Mouse (Mus musculus) adrenal gland, adult (tissue): ENCODE data around the gene Cbfa2t3.
A peak's percentile ranks its signal among the peaks of the same experiment; 100 is the strongest.
"Not testable (repeated sequence)": the region's sequence is repeated elsewhere in the genome, so short reads cannot be mapped to it uniquely, and the experiment has no call there.

Experiments
- DNase-seq, 2 experiments: peaks; one replicate each; pipeline ENCODE4 v3.0.0; 2022 to 2023; ENCODE audit warnings: low spot score in 1 of 2; ENCODE audit not compliant: inconsistent age in 2 of 2

The Cbfa2t3 gene

DNA sequence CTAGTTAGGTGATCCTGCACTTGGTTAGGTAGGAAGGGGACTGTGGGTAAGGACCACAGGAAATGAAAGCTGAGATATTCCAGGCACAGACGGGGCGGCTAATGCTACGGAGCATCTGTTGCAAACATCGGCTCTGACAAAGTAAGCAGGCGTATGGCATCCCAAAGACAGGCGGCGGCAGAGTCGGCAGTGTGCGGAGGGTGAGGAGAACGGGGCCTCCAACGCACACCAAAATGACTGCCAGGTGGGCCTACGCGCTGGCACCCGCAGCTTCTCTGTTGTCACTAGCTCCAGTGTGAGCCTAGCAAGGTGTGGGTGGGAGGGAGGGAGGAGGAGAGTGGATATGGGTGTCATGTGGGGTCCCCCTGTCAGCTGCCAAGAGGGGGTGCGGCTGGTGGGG, 57.5 kb downstream of the Cbfa2t3 start:
- DNase-seq: no peak

DNA sequence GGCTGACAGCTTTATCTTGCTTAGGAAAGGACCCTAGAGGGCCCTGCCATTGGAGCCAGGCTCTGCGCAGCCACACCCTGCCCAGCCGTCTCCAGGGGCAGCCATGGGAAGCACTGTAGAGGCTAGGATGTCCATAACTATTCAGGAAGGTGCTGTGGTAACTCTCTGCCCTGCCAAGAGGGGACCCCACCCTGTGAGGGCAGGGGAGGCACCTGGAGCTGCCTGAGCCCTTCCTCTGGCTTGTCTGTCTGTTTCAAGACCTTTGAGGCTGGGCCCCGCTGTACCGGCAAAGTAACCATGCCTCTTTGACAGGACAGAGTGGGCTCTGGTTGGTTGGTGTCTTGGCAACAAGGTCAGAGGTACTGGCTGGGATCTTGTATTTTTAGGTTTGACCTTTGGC, 58.1 kb downstream of the Cbfa2t3 start:
- no peak for DNase-seq

DNA sequence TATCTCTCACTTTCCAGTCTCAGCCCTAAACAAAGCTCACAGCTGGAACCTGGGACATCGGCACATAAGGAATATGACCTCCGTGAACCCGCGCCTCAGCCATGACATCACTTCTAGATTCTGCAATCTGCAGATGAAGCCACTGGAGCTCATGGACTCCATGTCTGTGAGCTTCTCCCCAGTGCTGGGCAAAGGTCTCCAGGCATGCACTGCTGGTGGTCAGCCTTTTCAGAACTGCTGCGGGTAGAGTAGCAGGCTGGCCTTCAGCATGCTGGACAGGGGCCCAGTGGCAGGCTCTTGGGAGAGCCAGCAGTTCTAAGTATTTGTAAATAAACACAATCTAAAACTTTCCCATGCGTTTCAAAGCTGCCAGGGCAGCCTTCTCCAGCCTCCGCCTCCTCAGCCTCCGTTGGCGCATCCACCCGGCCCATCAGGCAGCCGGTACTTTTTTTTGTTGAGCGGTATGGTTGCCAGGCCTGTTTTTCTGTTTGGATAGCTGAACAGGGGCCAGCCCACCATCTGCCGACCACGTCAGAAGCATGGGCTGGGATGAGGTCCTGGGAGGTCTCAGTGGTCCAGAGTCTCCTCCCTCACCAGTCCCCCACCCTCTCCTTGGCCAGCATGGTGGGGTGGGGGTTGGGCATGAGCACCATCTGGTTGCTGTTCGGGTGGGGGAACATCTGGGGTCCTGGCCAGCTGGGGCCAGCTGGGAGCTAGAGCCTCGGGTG, 59.2 kb downstream of the Cbfa2t3 start:
- DNase-seq: peak in 1 of 2 experiments; percentile 70

DNA sequence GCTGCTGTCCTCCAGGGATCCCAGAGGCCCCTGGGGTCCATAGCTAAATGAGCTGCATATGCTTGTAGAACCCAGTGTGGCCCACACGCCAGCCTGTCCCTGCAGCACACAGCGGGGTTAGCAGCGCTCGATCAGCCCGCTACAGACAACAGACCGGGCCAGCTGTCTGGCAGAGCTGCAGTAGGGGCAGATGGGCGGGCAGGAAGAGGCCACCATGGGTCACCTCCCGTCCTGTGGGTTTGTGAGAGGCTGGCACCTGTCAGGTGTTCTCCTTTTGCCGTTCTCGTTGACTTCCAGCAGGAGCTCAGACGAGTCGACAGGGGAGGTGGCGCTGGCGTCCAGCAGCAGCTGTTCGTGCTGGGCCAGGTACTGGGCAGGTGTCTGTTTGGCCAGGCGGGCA, 60.3 kb downstream of the Cbfa2t3 start:
- DNase-seq: no peak

DNA sequence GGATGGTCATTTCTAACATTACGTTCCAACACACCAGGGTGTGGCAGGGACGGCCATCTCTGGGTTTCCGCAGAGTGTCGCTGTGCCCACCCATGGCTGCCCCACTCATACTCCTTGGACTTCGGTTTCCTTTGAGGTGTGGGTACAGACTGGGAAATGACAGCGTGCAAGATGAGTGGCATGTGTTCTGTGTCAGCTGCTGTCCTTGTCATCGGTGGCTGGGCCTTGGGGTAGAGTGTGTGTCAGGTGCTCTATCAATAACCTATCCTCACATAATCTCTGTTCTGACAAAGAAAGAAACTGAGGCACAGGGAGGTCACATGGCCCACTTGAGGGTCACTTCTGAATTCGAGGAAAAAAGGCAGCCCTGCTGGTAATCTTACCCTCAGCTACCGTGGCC, 61.7 kb downstream of the Cbfa2t3 start:
- no peak for DNase-seq

DNA sequence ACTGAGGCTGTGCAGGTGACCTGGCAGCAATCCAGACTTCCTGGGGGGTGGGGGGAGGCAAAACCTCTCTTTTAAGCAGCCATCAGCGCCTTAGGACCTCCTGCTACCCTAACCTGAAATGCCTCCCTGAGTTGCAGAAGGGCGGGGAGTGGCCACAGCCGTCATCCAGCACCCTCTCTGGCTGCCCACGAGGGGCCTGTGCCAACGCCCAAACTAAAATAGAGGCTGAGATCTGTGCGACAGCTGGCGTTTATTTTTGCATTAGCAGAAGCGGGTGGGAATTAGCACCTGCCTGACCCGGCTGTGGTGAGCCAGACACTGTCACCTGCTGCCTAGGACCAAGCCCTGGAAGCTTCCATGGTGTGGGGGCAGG, 62.1 kb downstream of the Cbfa2t3 start:
- DNase-seq: no peak

DNA sequence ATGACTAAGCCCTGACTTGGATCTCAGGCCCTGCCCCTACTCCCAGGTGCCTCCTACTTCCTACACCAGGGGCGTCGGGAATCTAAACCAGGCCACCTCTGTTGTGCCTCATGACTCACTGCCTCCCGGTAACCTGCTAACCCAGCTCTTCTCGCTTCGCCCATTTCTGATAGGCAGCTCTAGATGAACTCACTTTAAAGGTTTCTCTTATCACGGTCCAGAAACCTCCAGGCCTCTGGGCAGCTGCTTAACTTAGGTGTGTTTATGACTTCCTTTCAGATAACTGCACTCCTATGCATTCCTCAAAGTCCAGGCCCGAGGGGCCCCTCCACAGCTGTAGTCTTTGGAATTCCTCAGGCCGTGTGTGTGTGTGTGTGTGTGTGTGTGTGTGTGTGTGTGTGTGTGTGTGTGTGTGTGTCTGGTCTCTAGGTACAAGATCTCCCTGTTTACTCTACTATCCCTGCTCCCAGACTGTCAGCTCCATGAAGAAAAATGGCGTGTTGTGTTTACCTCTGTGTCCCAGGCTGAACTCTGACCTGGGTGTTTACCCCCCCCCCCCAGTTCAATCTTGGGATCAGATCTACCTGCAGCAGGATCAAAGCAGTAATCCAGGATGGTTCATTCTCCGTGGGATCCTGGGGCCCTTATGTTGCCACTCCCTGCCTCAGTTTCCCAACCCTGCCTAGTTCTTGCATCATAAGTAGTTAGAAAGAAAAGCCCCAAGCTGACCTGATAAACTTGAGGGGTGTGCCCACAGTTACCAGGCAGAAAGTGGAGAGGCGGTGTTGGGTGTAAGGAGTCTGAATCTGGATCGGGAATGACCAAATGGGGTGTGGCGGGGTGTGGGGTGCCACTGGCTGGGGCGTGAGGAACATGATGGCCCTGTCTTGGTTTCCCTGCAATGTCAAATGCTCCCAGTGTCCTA, 62.8 kb downstream of the Cbfa2t3 start:
- DNase-seq: no peak

DNA sequence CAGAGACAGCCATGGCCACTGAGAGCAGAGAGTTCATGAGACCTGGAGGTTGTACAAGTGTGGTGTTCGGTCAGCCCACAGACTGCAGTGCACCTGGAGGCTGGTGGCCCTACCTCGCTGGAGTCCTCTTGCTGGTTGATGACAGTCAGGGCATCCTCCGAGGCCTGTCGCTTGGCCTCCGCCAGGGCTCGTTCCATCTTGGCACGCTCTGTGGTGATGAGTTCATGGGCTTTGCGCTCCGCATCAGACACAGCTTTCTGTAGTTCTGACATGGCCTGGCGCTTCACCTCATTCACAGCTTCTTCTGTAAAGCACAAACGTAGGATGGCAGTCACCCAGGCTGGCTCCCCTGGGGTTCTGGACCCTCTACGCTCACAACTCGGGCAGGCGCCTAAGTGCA, 65.7 kb downstream of the Cbfa2t3 start:
- no peak for DNase-seq

DNA sequence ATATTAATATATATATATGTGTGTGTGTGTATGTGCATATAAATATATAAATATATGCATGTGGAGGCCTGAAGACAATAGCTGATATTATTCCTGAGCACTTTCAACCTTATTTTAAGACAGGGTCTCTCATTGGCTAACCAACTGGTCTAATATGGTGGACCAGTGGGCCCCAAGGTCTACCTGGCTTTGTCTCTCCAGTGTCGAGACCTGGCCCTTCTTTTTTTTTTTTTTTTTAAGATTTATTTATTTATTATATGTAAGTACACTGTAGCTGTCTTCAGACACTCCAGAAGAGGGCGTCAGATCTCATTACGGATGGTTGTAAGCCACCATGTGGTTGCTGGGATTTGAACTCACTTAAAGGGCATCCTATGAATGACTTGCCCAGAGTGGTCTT, 66.8 kb downstream of the Cbfa2t3 start:
- not testable (repeated sequence) for DNase-seq

DNA sequence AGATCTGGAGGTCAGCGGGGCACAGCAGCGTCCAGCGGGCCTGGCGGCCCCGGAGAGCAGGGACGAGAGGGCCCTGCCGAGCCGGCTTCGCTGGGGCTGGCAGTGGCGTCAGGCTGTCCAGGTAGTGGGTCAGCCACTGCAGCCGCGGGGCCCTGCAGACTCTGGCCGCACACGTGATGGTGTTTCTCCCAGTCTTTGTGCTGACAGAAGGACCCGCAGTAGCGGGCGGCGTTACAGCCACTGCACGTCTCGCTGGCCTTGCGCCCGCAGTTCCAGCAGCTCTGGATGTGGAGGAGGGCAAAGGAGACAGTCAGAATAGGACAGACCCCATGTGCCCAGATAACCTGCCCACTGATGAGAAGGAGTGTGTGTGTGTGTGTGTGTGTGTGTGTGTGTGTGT, 68.2 kb downstream of the Cbfa2t3 start:
- DNase-seq: no peak

DNA sequence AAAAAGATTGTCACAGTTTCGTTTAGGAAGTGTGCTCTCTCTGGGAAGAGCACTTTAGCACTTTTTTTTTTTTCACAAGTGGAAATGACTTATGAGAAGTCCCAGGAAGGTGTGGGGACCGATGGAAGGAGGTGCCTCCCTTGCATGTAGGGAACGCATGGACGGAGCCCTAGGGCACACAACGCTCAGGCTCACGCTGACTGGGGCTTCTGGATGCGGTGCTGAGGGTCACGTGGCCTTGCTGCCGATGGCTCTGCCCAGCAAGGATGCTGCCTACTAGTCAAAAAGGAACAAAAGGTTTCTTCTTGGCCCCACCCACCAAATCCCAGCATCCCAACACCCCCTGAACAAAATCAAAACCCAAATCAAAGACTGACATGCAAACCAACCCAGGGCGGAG, 69.5 kb downstream of the Cbfa2t3 start:
- no peak for DNase-seq

DNA sequence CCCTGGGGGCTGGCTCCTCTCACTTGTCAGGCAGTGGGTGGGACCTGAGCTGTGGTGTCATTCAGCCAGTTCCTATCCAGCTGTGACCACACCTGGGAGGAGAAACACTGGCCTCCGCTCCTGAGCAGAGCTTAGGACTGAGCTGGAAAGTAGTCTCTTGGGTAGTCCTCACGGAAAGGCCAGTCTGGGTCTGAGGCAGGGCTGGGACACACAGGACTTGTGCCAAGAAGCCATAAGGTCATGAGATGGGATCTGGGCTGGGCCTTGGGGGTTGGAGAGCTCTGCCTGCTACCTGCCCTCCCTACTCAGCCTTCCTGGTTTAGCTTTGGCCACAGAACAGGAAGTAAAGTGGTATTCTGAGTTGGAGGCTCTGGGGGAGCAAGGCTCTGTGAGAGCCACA, 72.0 kb downstream of the Cbfa2t3 start:
- DNase-seq: no peak

DNA sequence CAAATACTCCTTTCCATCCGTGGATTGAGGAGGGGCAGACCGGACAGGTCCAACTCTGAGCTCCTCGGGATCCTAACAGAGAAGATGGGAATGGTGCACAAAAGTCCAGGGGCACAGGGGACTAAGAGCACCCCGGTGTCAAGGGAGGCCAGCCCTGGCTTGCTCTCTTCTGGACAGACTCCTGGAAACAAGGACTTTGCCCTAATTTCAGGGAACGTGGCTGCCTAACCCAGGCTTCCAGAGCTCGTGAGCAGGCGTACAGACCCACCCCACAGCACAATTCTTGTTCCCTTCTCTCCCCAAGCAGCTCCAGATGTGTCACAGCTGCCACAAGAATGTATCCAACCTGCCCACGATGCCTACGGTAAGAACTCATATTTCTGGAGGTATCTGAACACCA, 73.1 kb downstream of the Cbfa2t3 start:
- DNase-seq: no peak

DNA sequence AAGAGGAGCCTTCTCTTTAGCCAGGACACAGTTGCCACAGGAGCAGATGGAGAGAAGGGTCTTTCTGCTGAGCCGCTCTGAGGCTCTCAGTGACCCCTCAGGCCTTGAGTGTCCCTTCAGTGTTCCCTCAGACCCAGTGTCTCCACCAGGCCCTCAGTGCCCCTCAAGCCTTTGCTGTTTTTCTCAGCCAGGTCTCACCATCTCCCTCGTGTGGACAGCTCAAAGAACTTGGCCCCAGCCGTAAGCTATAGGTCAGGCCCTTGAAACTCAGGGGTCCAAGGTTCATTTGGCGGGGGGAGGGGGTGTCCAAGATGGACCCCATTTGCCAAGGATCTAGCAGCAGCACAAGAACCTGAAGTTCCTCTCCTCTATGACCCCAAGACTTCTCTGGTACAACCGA, 74.3 kb downstream of the Cbfa2t3 start:
- DNase-seq: no peak

DNA sequence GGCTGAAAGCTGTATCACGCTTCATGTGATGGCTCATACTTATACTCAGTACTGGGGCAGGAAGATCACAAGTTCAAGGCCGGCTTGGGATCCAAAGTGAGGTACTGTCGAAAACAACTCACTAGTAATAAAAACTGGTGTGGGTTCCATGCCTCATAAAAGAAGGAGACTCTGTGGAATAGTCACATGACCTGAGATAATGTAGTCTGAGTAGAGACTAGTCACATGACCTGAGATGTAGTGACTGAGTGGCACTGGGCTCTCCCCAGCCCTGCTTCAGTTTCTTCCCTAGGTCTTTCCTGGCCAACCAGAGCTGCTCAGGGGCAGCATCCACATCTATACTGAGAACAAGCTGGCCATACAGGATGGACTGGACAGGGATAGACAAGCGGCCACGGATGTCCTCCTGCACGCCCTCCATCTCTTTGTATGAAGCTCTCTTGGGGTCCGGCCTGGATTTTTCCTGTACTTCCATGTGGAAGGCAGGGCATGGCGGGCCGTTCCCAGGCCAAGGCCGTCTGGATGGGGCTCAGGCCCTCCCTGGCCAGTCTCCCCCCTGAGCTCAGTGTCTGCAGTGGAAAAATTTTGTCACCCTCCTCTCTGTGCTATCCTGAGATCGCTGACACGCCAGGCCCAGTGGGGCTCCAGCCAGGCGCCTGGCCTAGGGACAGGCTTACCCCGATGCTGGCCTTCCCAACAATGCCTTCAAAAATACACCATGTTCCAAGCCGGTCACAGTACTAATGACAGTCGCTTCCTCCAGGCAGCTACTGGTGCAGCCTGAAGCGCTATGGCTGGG, 74.9 kb downstream of the Cbfa2t3 start:
- DNase-seq: peak in 1 of 2 experiments; percentile 39

DNA sequence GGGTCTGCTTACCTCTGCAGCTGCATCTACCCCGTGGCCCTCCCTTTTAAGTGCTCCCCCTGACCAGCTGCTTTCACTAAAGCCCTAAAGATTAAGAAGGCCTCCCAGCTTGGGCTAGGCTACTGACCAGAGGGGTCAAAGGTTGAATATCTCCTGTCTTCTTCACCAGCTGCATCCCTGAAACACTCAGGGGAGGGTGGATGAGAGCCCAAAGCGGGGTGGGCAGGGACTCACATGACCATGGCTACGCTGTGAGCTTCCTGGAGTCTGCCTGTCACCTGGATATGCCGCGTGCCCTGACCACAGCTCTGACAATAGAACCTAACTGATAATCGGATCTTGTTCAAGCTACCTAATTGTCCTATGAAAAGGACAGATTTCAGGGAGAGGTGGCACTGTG, 76.2 kb downstream of the Cbfa2t3 start, which contains the start of gene Pabpn1l:
Gene Pabpn1l, minus strand, starts transcription at position 13 of the 400 bp plus-strand sequence.
- DNase-seq: no peak

DNA sequence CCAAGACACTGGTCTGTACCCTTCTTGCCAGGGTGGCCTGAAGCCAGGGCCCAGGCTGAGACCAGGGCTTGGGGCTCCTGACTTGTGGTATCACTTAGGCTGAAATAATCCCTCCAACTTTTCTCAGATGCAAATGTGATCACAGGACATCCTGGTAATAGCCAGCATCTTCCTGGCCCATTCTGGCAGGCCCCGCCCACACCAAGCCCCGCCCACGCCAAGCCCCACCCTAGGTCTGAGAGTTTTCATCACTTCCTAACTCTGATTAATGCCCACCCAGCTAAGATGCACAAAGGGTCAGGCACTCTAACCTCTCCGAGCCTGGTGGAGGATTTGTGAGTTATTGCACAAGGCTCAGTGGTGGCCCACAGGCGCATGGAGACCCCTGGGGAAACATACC, 78.5 kb downstream of the Cbfa2t3 start:
- DNase-seq: no peak

DNA sequence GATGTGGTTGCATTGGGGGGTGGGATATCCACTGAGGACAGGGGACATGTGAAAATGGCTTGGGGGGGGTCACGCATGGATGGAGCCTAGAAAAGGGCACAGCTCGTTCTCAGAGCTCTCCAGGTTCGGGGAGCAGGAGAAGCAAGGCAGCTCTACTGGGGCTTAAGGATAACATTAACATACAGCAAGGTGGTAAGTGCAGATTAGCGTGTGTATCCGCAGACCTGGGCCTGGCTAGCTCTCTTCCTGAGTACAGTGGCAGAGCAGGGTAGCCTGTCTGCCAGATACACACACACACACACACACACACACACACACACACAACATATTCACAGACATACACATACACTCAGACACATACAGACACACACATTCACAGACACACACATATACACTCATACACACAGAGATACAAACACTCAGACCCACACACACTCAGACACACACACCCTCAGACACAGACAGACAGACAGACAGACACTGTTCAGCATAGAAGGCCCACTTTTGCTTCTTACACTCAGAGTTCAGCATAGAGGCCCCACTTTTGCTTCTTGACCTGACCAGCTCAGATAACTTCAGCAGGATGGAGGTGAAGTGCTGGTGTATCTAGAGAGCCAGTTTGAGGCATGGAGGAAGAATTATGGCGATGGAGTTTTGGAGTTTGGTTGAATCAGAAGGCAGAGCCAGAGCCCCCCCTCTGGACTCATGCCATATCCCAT, 80.1 kb downstream of the Cbfa2t3 start:
- no peak for DNase-seq

DNA sequence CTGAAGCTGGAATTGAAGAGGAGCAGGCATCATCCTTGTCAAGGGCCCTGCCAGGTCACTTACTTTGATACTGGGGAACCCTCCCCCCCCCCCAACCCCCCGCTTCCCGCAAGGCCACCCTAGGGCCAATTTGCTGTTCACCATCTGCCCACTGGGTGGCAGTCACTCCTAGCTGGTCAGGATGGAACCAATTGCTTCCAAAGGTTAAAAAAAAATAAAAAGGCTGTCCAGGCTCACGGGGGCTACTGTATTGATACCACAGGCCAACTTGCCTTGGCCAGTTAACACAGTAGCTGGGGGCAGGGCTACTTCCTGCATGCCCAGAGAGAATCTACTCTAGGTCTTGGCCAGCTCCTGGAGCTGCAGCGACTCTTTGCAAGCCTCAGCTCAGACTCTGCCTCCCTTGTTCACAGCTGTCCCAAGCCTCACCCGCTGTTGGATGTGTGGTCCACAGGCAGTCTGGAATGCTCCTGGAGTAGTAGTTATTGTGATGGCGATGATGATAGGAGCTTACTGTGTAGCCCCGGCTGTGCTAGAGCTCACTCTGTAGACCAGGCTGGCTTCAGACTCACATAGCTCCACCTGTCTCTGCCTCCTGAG, 80.9 kb downstream of the Cbfa2t3 start:
- DNase-seq: peak; percentile 79 to 93

DNA sequence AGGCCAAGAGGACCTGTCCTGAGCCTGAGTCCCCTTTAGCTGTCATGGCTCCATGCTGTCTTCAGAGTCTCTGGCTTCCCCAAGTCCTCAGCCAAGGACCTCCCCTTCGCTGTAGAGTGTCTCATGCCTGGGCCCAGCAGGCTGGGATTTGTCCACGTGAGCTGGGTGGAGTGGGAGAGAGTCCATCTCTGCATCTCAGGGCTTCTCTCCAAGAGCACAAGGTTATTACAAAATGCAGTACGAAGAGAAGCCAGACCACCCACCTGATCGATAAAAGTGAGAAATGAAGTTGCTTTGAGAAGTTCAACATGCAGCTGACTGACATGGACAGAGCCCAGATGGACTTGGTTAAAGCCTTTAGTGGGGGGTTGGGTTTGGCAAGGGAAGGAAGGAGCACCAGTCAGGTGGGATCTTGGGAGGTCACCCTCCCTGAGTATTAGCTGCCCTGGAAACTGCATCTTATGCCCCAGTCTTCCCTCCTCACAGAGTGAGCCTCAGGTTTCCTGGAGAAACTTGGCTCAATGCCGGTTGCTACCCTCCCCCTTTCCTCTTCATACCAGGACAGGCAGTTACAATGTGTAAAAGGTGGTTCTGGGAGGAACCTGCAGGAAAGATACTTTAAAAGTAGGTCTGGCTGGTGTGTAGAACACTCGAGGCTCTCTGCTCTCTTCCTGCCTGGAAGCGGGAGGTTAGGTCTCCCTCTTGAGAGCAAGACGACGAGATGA, 82.6 kb downstream of the Cbfa2t3 start:
- DNase-seq: no peak
